Mouse (Mus musculus) cerebellum, postnatal 14 days (tissue): ENCODE results near the gene Ttc30a1.
"Not testable (repeated sequence)": the region's sequence is repeated elsewhere in the genome, so short reads cannot be mapped to it uniquely, and the experiment has no call there.

ENCODE experiments used
- DNase-seq, 2 experiments: peaks; one replicate each; pipeline ENCODE4 v3.0.0; 2021; ENCODE audit warnings: mixed read lengths in 2 of 2

Ttc30a1 gene

DNA sequence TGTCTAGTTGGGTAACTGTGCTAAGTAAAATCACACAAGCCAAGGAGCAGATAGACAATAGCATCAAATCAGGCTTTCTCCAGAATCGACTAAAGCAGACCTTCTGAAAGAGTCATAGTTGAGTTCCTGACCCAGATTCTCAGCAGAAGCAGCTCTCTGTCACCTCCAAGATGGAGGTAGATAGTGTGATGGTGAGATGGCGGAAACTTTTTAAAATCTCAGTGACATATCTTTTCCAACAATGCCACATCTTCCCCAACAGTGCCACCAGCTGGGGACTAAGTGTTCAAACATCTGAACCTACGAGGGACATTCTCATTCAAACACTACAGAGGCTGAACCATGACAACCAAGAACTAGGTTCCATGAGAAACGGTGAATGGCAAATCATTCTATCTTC is 859 bp upstream of the Ttc30a1 start:
- no peak for DNase-seq

DNA sequence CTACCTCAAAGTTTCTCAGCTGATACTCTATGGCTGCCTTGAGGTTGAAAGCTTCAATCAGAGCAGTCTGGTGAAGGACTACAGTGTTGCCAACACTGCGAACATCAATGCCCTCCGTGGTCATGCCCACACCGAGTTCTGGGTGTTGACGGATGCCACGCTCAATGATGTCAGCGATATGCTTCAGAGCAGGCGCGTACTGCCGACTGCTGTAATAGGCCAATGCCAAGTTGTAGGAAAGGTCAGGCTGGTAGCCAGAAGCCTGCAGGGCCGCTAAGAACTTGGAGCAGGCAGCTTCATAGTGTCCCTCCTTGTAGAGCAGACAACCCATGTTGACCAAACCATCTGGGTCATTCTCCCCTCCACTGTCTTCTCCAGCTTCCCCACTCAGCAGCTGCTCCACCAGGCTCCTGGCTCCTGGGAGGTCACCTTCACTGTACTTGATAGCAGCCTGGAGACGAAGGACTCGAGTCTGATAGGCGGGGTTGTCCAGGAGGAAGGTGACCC is 781 bp downstream of the Ttc30a1 start:
- not testable (repeated sequence) for DNase-seq

DNA sequence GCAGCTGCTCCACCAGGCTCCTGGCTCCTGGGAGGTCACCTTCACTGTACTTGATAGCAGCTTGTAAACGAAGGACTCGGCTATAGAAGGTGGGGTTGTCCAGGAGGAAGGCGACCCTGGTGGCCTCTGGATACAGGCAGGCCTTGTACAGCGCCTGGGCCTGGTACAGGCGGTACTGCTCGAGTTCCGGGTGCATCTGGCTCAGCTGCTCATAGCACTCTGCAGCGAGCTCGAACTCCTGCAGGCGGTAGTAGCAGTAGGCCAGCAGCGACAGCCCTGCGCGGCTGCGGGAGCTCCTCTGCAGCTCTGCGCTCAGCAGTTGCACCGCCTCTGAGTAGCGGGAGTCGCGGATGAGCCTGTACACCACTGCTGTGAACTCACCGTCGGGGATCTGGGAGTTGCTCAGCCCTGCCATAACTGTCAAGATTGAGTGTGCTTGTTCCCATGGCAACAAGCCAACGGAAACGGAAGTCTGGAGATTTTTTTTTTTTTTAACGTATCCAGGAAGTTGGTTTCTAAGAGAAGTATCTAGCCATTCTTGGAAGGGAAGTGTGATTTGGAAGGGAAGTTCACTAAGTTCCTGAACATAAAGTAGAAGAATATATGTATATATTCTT is 3.9 kb downstream of the Ttc30a1 start, which contains the start of gene Ttc30a2:
Gene Ttc30a2 (minus strand): TSS at position 419 of the 617 bp plus-strand sequence.
- DNase-seq: peak in 1 of 2 experiments; percentile 37

DNA sequence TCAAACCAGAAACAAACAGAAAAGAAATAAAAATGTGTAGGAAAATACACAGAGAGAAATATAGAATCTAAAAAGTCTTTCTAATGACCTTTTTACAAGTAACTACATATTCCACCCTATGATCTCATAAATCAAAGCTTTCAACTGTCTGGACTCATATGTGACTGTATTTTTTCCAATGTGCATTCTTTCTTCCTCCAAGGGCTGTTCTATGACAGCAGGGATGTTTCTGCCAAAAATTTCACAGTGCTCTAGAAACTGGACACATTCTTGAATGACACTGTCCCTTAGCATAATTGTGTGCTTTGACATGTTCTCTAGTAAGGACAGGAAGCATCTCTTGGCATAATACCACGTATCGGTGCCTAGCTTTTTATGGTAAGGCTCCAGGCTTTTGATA is 5.7 kb downstream of the Ttc30a1 start:
- DNase-seq: not testable (repeated sequence)

DNA sequence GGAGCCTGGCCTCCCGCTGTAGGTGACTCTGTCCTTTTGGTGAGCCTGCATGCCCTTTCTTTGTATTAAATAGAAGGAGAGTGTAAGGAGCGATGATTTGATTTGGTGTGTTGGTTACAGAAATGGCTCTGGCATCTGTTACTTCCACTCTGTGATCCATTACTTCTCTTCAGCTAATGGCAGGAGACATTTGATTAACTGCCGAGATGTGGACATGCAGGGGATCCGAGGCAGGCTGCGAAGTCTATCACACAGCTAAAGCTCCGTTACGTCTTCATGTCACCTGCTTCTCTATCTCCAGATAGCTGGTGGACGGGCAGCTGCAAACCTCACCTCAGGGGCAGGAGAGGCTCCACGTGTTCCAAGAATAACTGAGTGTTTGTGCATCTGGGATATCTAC is 7.6 kb downstream of the Ttc30a1 start:
- DNase-seq: no peak

DNA sequence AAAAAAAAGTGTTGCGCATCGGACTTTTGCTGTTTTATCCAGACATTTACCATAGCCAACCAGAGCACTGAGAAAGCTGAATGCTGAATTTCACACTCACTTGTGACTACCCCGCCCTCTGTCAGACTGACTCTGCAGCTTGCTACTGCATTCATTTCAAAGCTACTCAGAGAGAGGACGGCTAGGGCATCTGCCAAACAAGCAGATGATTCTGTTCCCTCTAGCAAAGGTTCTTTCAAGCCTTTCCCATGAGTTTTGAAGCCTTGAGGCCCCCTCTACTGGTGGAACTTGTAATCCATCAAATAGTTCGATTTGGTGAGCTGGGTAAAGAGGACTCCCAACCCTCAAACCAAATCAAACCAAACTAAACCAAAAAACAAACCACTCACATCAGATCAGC is 16.8 kb downstream of the Ttc30a1 start:
- DNase-seq: peak; percentile 83 to 88

DNA sequence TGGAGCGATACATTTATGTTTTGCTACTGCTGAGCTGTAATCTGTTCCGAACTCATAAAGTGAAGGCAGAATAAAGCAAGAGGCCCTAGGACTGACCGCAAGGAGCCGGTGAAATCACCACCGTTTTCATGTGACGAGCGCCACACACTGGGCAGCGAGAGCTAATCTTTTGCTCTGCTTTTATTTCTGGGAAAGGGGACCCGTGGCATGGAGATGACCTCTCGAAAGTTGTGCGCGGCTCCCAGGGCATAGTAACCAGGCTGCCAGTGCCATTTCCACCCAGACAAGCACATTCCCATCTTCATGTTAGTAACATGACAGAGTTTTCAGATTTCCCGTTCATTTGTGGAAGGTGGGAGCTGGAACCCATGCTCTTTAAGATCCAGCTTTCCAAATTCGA is 17.3 kb downstream of the Ttc30a1 start:
- DNase-seq: peak; percentile 79 to 83

DNA sequence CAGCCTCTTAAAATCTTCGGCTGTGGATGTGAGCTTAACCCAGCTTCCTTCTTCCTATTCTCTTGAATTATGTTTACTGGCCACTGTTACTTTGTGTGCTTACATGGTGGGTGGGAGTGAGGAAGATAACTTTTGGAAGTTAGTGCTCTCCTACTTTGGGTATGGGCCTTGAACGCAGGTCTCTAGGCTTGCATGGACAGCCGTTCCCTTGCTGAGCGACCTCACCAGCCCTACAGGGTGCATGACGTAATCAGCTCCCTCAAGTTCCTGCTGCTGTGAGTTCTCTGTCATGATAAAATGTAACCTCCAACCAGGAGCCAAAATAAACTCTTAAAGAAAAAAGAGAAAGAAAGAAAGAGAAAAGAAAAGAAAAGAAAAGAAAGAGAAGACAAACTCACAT is 17.7 kb downstream of the Ttc30a1 start:
- no peak for DNase-seq

DNA sequence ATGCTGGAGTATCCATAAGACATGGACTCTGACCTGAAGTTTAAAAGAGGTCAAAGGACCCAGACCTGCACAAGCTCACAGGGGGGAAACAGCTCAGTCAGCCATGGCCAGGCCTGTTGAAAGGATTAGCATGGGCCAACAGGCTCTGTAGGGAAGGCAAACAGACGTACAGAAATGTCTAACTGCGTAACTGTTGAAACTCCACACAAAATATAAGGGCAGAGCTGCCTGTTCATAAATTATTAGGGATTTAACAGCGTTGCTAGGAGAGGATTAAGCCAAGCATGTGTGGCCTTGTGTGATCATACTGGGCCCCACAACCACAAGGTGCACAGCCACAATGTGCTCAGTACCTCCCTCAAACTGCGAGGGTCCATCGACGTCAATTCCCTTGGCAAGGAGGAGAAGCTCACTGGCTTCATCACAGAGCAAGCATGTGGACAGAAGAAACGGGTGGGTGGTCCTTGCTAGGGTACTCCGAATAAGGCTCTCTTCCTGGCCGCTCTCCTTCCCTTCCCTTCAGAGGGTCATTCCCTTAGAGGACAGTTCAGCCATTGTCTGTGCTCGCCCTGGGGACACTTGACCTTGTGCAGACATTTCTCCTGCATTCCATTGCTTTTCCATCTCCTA is 18.4 kb downstream of the Ttc30a1 start:
- DNase-seq: no peak

DNA sequence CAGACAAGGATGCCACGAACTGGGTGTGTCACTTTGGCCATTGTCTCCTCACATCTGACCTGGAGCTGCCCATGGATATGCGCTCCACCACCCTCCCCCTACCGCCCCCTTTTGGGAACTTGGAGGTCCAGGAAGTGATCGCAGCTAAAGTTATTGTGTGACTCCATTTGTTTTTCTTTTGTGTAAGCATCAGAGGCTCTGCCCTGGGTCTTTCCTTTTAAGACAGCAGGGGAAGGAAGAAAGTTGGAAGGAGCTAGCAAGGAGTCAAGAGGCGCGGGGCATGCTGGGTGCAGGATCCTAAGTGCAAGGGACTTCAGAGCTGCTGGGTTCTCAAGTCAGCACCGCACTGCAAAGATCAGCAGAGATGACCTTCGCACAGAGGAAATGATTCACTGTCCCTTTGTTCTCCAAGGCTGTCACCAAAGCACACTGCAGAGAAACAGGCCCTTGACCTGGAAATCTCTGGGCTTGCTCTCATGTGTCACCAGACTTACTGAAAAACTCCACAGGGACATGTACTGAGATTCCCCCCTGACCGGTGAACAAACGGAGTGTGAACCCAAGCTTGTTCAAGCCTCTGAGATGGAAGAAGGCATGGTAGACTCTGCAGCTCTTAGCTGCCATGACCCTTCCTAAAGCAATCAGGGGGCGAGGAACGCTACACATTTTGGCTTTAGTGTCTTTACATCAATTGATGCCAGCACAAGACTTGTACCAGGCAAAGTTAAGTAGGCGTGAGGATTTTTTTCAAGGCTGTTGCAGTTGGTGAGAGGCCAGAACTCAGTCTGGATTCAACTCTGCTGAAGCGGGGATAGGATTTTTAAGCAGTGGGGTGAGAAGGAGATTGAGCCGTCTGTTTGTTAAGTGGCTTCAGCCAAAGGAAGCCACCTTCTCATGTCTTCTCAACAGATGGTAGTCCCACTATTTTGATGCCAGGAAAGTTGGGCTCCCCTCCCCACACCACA is 21.1 kb downstream of the Ttc30a1 start:
- peak; percentile 38 to 49 for DNase-seq

DNA sequence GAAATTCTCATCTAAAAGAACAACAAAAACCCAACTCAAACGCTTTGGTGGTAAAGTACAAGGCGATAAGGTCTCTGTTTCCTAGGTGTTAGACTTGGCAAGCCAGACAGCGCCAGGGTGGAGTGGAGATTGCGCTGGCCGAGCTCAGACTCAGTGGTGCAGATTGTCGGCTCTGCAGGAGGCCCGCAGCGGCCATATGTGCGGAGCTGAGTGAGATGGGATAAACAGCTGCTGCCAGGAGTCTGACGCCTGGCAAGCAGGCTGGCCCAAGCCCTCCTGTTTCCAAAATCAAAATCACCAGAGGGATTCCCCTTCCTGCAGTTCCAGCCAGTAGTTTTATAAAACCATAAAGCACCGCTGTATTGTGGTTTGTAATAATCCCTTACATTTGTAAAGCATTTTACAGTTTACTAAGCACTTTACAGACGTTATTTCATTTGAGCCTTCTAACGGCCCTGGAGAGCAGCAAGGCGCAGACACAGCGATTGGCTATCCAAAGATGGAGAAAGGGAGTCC is 21.9 kb downstream of the Ttc30a1 start:
- DNase-seq: peak; percentile 77 to 80

DNA sequence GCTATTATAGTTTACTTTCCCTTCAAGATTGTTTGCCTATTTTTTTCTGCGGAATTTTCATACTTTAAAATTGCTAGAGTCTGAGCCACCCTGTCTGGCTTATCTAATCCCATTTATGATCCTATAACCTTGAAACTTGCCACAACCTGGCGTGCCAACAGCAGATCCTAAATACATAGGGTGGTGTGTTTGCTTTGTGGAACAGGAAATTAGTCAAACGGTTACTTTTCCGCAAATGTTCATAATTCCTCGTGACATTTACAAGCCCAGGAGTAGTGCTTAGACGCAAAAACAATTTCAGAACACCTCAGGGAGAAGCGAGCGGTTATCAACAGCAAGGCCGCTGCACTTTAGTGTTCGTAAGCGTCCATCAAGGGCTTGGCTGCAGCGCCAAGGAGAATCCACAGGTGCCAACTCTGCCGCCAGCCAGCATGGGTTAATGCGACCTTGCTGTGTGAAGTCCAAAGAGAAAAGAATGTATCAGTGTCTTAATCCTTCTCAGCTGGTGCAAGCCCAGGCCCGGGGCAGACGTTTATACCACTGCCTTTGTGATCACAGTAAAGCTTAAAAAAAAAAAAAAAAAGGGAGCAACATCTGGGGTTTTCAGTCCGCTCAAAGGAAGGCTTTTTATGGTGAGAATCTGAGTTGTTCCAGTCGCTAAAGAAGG is 22.5 kb downstream of the Ttc30a1 start:
- peak; percentile 56 to 60 for DNase-seq

DNA sequence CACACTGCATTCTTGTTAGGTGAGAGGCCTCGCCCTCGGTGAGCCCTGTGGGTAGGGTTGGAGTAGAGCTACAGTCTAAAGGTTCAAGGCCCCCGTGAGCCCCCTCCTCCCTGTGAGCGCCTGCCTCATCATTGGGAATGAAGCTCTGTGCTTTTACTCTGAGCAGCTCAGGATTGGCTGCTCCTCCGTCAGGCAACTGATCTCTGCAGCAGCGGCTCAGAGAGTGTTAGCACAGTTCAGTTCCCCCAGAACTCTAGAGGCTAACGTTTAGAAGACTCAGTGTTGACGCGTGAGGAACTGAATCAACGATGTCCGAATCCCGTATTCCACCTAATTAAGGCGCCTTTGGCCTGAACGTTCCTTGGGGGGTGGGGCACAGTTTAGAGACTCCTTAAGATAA is 26.1 kb downstream of the Ttc30a1 start:
- DNase-seq: no peak

DNA sequence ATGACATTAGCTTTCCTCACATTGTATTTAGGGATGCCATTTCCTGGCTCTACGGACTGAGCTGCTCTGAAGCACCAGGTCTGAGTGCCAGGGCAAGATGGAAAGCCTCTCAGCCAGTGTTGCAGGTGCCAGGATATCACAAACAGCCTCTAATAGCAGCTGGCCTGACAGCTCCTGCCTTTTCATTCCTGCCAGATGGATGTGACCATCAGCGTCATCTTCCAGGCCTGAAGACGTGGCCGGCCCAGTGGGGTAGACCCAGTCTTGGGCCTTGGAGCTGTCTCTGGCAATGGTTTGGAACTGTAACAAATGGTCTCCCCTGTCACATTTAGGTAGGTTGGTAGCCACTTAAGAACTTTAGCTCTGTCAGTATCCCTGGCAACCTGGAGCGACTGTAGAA is 28.4 kb downstream of the Ttc30a1 start:
- DNase-seq: peak; percentile 55 to 59

DNA sequence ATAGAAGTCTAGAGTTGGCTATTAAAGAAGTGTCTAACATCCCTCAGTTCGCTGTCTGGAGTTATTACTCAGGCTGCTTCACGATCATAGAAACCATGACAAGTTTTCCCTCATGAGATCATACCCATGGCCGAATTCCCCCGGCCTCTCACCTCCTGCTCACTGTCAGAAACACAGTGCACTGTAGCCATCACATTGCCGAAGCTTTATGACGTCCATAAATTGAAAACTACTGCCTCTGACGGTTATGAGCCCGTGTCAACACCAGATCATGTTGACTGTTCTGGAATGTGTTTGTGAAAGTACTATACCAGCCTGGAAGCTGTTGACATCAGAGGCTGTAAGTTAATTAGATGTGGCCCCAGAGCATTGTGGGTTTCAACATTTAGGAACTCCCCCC is 31.1 kb downstream of the Ttc30a1 start:
- no peak for DNase-seq

DNA sequence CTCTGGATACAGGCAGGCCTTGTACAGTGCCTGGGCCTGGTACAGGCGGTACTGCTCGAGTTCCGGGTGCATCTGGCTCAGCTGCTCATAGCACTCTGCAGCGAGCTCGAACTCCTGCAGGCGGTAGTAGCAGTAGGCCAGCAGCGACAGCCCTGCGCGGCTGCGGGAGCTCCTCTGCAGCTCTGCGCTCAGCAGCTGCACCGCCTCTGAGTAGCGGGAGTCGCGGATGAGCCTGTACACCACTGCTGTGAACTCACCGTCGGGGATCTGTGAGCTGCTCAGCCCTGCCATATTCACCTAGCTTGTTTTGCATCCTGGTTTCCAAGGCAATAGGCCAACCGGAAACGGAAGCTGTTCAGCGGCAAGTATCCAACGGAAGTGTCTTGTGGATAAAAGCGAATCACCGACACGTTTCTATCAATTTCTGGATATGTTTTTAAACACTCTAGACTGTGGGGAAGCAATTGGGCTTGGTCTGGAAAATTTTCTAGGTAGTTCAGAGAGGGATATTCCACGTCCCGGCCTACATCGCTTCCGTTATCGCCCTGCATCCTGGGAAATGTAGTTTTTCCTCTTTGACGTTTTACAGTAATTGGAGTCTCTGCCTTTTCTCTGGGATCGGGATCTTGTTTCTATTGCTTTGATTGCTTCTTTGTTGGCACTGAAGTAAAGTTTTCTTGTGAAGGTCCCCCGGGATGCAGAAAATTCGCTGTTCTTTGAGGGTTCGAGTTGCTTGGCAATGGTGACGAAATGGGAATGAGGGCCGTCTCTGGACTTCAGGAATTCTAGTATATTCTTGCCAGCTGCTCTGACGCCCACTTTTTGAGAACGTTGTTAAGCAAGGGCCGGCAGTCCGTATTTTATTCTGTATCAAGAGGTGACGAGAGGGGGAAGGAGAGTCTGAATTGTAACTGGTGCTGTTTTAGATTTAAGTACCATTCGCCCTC is 43.4 kb downstream of the Ttc30a1 start, which contains the start of gene Ttc30b:
Gene Ttc30b (minus strand): TSS at position 469 of the 947 bp plus-strand sequence.
- DNase-seq: peak; percentile 89 to 90

DNA sequence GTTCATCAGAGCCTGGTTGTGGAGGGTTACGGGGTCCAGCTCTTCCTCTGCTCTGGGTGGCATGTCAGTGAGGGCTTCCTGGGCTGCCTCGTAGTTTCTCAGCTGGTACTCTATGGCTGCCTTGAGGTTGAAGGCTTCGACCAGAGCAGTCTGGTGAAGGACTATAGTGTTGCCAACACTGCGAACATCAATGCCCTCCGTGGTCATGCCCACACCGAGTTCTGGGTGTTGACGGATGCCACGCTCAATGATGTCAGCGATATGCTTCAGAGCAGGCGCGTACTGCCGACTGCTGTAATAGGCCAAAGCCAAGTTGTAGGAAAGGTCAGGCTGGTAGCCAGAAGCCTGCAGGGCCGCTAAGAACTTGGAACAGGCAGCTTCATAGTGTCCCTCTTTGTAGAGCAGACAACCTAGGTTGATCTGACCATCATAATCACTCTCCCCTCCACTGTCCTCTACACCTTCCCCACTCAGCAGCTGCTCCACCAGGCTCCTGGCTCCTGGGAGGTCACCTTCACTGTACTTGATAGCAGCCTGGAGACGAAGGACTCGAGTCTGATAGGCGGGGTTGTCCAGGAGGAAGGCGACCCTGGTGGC is 44.1 kb downstream of the Ttc30a1 start:
- peak; percentile 74 for DNase-seq

DNA sequence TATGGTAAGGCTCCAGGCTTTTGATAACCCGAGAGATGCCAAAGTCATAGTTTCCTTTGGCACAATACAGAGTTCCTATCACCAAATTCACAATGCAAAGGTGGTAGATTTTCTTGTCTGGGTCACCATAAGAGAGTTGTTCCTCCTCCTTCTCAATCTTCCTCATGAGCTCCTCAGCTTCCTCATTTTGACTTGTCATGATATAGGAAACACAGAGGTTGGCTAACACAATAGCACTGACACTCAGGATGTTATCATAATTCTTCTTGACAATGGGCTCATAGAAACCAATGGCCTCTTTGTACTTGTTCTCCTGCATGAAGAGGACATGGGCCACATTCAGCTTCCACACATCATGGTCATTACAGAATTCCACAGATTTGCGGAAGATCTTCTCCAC is 45.1 kb downstream of the Ttc30a1 start:
- not testable (repeated sequence) for DNase-seq

DNA sequence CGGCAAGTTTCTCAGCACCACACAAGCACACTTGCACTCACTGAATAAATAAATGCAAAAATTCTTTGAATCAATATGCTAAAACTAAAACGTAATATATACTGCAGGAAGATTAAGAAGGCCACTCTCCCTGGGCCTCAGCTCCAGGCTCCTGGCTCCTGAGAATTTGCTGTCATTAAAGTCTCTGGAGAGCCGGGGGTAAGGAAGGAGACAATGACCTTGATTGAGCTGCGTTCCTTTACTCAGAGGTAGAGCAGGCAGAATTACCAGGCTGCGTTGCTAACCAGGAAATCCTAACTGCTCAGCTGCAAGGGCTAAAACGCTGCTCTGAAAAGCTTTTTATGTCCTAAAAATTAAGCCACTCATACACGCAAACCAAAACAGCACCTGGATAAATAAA is 48.2 kb downstream of the Ttc30a1 start:
- no peak for DNase-seq

DNA sequence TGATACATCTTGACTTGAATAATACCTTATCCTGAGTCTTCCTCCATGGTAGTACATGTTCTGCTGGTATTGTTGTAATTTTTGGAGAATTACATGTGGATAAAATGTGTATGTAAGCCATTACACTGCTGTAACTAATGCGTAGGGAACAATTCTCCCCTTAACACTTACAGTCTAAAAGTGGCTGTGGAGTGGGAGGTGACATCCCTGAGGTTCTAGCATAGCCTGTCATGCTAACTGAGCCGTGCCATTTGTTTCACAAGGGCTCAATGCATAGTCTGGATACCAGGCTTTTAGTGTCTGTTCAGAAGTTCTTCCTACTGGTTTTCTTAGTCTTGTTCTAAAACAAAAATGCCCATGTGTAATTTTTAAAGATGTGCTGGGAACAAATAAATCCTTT is 50.8 kb downstream of the Ttc30a1 start:
- no peak for DNase-seq
